Mouse (Mus musculus): ENCODE measurements around the gene Hdac7.

Hdac7 gene

GRCm38 (mm10) chr15:97832764-97833479 is 11.4 kb downstream of the Hdac7 start:
- no peak for DNase-seq (ENCODE audit: low read depth in 2 of 2, low spot score in 2 of 2)

GRCm38 (mm10) chr15:97831987-97832640 is 12.2 kb downstream of the Hdac7 start:
- DNase-seq (ENCODE audit: low read depth in 2 of 2, low spot score in 2 of 2): no peak

GRCm38 (mm10) chr15:97831242-97831986 is 12.9 kb downstream of the Hdac7 start:
- DNase-seq (ENCODE audit: low read depth in 2 of 2, low spot score in 2 of 2): peak; percentile 37 to 49

- DNase-seq (ENCODE audit: low read depth in 2 of 2, low spot score in 2 of 2): no peak
Measured at GRCm38 (mm10) chr15:97830788-97831241, 13.5 kb downstream of the Hdac7 start.

- DNase-seq (ENCODE audit: low read depth in 2 of 2, low spot score in 2 of 2): no peak
Measured at GRCm38 (mm10) chr15:97830253-97830787, 14.0 kb downstream of the Hdac7 start.

GRCm38 (mm10) chr15:97829432-97829831 is 14.9 kb downstream of the Hdac7 start:
- DNase-seq (ENCODE audit: low read depth in 2 of 2, low spot score in 2 of 2): no peak

- DNase-seq (ENCODE audit: low read depth in 2 of 2, low spot score in 2 of 2): no peak
Measured at GRCm38 (mm10) chr15:97828901-97829338, 15.4 kb downstream of the Hdac7 start.

GRCm38 (mm10) chr15:97828221-97828842 is 16.0 kb downstream of the Hdac7 start:
- DNase-seq (ENCODE audit: low read depth in 2 of 2, low spot score in 2 of 2): no peak

- no peak for DNase-seq (ENCODE audit: low read depth in 2 of 2, low spot score in 2 of 2)
Measured at GRCm38 (mm10) chr15:97827401-97827800, 16.9 kb downstream of the Hdac7 start.

GRCm38 (mm10) chr15:97826588-97827261 is 17.6 kb downstream of the Hdac7 start:
- no peak for DNase-seq (ENCODE audit: low read depth in 2 of 2, low spot score in 2 of 2)

GRCm38 (mm10) chr15:97825941-97826587 is 18.2 kb downstream of the Hdac7 start:
- DNase-seq (ENCODE audit: low read depth in 2 of 2, low spot score in 2 of 2): no peak

GRCm38 (mm10) chr15:97825071-97825940 is 19.0 kb downstream of the Hdac7 start:
- DNase-seq (ENCODE audit: low read depth in 2 of 2, low spot score in 2 of 2): peak; percentile 92 to 94

- no peak for DNase-seq (ENCODE audit: low read depth in 2 of 2, low spot score in 2 of 2)
Measured at GRCm38 (mm10) chr15:97824042-97824441, 20.3 kb downstream of the Hdac7 start.

- DNase-seq (ENCODE audit: low read depth in 2 of 2, low spot score in 2 of 2): no peak
Measured at GRCm38 (mm10) chr15:97823479-97823878, 20.8 kb downstream of the Hdac7 start.

- DNase-seq (ENCODE audit: low read depth in 2 of 2, low spot score in 2 of 2): no peak
Measured at GRCm38 (mm10) chr15:97822545-97823228, 21.6 kb downstream of the Hdac7 start.

GRCm38 (mm10) chr15:97821983-97822363 is 22.3 kb downstream of the Hdac7 start:
- no peak for DNase-seq (ENCODE audit: low read depth in 2 of 2, low spot score in 2 of 2)

- no peak for DNase-seq (ENCODE audit: low read depth in 2 of 2, low spot score in 2 of 2)
Measured at GRCm38 (mm10) chr15:97821321-97821982, 22.9 kb downstream of the Hdac7 start.

GRCm38 (mm10) chr15:97819937-97820336 is 24.4 kb downstream of the Hdac7 start:
- DNase-seq (ENCODE audit: low read depth in 2 of 2, low spot score in 2 of 2): no peak
